Comparison of ENCODE assay signal across 9 mouse cellular contexts in genomic region chr16:17832821-17833220, GRCm38 (mm10). TPM values are rescaled to one million over a fixed set of nuclear protein-coding genes. Genes with fewer than 3 reads are reported as not detected.
DNase-seq lines count a peak whose midpoint lies in the region; ATAC-seq and TF ChIP-seq lines count a peak whose summit lies in the region.
"Had no signal": no experiment of that assay in that cellular context is flagged by ENCODE, and none has a peak within 500 bp of the region (broad histone marks: within the 10 kb centered on the region; RNA-seq: fewer than 3 reads in every experiment).

B830017H08Rik (plus strand) TSS chr16:17833121.

- no peaks in the 10 kb centered on the region for H3K79me2 ChIP-seq in myocyte (ENCODE audit: control insufficient read depth, insufficient read depth)

- 32% methylated on average over 7 of the region's 7 CpGs for WGBS in kidney, embryonic 16.5 days
- WGBS in embryonic facial prominence, embryonic 13.5 days, result 19% methylated on average over 7 of the region's 7 CpGs
- WGBS in intestine, embryonic 14.5 days, result 33% methylated on average over 7 of the region's 7 CpGs

- no peak for ATAC-seq in kidney, embryonic 16.5 days (ENCODE audit: low FRiP score, low TSS enrichment)
- ATAC-seq in embryonic facial prominence, embryonic 13.5 days (ENCODE audit: insufficient number of reproducible peaks, insufficient read depth, low FRiP score, low TSS enrichment, low read depth), result no peak
- no peak for ATAC-seq in intestine, embryonic 14.5 days (replicated peaks; ENCODE audit: low FRiP score, low TSS enrichment, low read depth)
- ATAC-seq: Patski had no signal

- no peaks in the 10 kb centered on the region for H3K9me3 ChIP-seq in kidney, embryonic 16.5 days (ENCODE audit: low read length)
- no peaks in the 10 kb centered on the region for H3K9me3 ChIP-seq in embryonic facial prominence, embryonic 13.5 days
- no peaks in the 10 kb centered on the region for H3K9me3 ChIP-seq in intestine, embryonic 14.5 days (ENCODE audit: control insufficient read depth, low read length)

- H3ac ChIP-seq in myocyte (ENCODE audit: control insufficient read depth, insufficient read length), result no peak within 1 kb of the TSS

- peaks cover 4% of the 10 kb centered on the region for H3K4me1 ChIP-seq in kidney, embryonic 16.5 days (ENCODE audit: insufficient read depth, low read length)
- peaks cover 23% of the 10 kb centered on the region; the same call in 1 of the 2 replicates for H3K4me1 ChIP-seq in embryonic facial prominence, embryonic 13.5 days
- no peaks in the 10 kb centered on the region for H3K4me1 ChIP-seq in intestine, embryonic 14.5 days (replicated peaks; ENCODE audit: control insufficient read depth, insufficient read depth, low read length)

- H3K4me2 ChIP-seq in kidney, embryonic 16.5 days (replicated peaks; ENCODE audit: low read depth, low read length), result peak within 1 kb of the TSS; percentile 100
- peak within 1 kb of the TSS; percentile 98 for H3K4me2 ChIP-seq in embryonic facial prominence, embryonic 13.5 days
- H3K4me2 ChIP-seq in intestine, embryonic 14.5 days (ENCODE audit: low read length), result peak within 1 kb of the TSS; percentile 95
- H3K4me2 ChIP-seq in myocyte (ENCODE audit: low read depth), result peak within 1 kb of the TSS; percentile 44

- H3K9ac ChIP-seq in kidney, embryonic 16.5 days (replicated peaks; ENCODE audit: low read length), result peak within 1 kb of the TSS; percentile 60
- H3K9ac ChIP-seq in embryonic facial prominence, embryonic 13.5 days, result peak within 1 kb of the TSS; percentile 78
- H3K9ac ChIP-seq in intestine, embryonic 14.5 days (ENCODE audit: low read length), result peak within 1 kb of the TSS; percentile 44

- H3K36me3 ChIP-seq in kidney, embryonic 16.5 days (ENCODE audit: insufficient read depth, low read length), result no peaks in the 10 kb centered on the region
- H3K36me3 ChIP-seq in embryonic facial prominence, embryonic 13.5 days, result no peaks in the 10 kb centered on the region
- no peaks in the 10 kb centered on the region for H3K36me3 ChIP-seq in intestine, embryonic 14.5 days (ENCODE audit: control insufficient read depth, insufficient read depth, low read length)
- no peaks in the 10 kb centered on the region for H3K36me3 ChIP-seq in myocyte (ENCODE audit: control insufficient read depth, insufficient read depth)

- H3K27me3 ChIP-seq in kidney, embryonic 16.5 days (ENCODE audit: insufficient read depth, low read length), result peaks cover 77% of the 10 kb centered on the region
- peaks cover 89% of the 10 kb centered on the region for H3K27me3 ChIP-seq in embryonic facial prominence, embryonic 13.5 days
- peaks cover 71% of the 10 kb centered on the region for H3K27me3 ChIP-seq in intestine, embryonic 14.5 days (replicated peaks; ENCODE audit: control insufficient read depth, insufficient read depth, low read length)
- peaks cover 66% of the 10 kb centered on the region for H3K27me3 ChIP-seq in myocyte (ENCODE audit: control insufficient read depth, insufficient read depth, insufficient read length)

- DNase-seq in kidney, adult 11 months, result no peak
- no peak for DNase-seq in intestine, embryonic 14.5 days (ENCODE audit: low spot score)
- no peak for DNase-seq in right cerebral cortex, postnatal 25 days
- DNase-seq in kidney, adult 9 months, result no peak
- DNase-seq in adrenal gland, postnatal 36 days, result no peak

- no peak for TF ChIP-seq POLR2A in myocyte (IDR thresholded peaks at IDR 0.05; ENCODE audit: insufficient read length, low read depth)

- no peak within 1 kb of the TSS for H3K27ac ChIP-seq in kidney, embryonic 16.5 days (ENCODE audit: low read length)
- no peak within 1 kb of the TSS for H3K27ac ChIP-seq in embryonic facial prominence, embryonic 13.5 days
- H3K27ac ChIP-seq in intestine, embryonic 14.5 days (ENCODE audit: low read depth), result no peak within 1 kb of the TSS

- H3K4me3 ChIP-seq in kidney, embryonic 16.5 days (ENCODE audit: low read length), result peak within 1 kb of the TSS; percentile 58
- peak within 1 kb of the TSS; percentile 65 for H3K4me3 ChIP-seq in embryonic facial prominence, embryonic 13.5 days
- peak within 1 kb of the TSS; percentile 58 for H3K4me3 ChIP-seq in intestine, embryonic 14.5 days (ENCODE audit: low read depth, low read length)
- H3K4me3 ChIP-seq in myocyte, result no peak within 1 kb of the TSS

TF ChIP-seq in myocyte, 11 proteins besides CTCF, POLR2A, EP300 and RAD21:
- TF ChIP-seq REST (IDR thresholded peaks at IDR 0.05; ENCODE audit: insufficient read depth, insufficient read length) (no peak), TCF3 (IDR thresholded peaks at IDR 0.05; ENCODE audit: insufficient read length, low read depth) (no peak)

RNA-seq across cellular contexts. Expression of gene B830017H08Rik, which starts in this region (rescaled TPM):
- polyA plus RNA-seq in kidney, embryonic 16.5 days (2015; fragmentation: Nextera tagmentation; extraction: Ambion mirVana), result 0.09 TPM in 1 of 2 replicates, not detected in the other
- 0.36 and 0.45 TPM in 2 replicates for polyA plus RNA-seq in embryonic facial prominence, embryonic 13.5 days (2015; fragmentation: Nextera tagmentation; extraction: Ambion mirVana)
- 0.13 TPM in 1 of 2 replicates, not detected in the other for polyA plus RNA-seq in intestine, embryonic 14.5 days (2014; fragmentation: Nextera tagmentation; extraction: Ambion mirVana)
- polyA plus RNA-seq in myocyte (2012; fragmentation: generic; extraction: Trizol), result 0.02 TPM
- not detected for total RNA-seq in adrenal gland, postnatal 36 days (2021)

Comparison
In these comparisons a context has a peak if more than half of its experiments do, and no peak if none do; other contexts are left out.
1. H3K4me2 ChIP-seq: peak in every context shown above with its lines; median percentile 100 in kidney, embryonic 16.5 days; 98 in embryonic facial prominence, embryonic 13.5 days; 95 in intestine, embryonic 14.5 days; 44 in myocyte.